Mouse (Mus musculus): ENCODE results near the gene Smarcc2.
"Not testable (repeated sequence)": the region's sequence is repeated elsewhere in the genome, so short reads cannot be mapped to it uniquely, and the experiment has no call there.

Gene Smarcc2

GRCm38 (mm10) chr10:128441324-128442119, 17.5 kb upstream of the Smarcc2 start:
- DNase-seq (ENCODE audit: low read depth in 2 of 2, low spot score in 2 of 2), result no peak

- DNase-seq (ENCODE audit: low read depth in 2 of 2, low spot score in 2 of 2), result no peak
Observed at GRCm38 (mm10) chr10:128442718-128443117, 16.3 kb upstream of the Smarcc2 start.

GRCm38 (mm10) chr10:128444354-128444753, 14.7 kb upstream of the Smarcc2 start:
- no peak for DNase-seq (ENCODE audit: low read depth in 2 of 2, low spot score in 2 of 2)

- no peak for DNase-seq (ENCODE audit: low read depth in 2 of 2, low spot score in 2 of 2)
Observed at GRCm38 (mm10) chr10:128445407-128445806, 13.6 kb upstream of the Smarcc2 start.

- no peak for DNase-seq (ENCODE audit: low read depth in 2 of 2, low spot score in 2 of 2)
Observed at GRCm38 (mm10) chr10:128451014-128451413, 8.0 kb upstream of the Smarcc2 start.

GRCm38 (mm10) chr10:128454471-128454870, 4.6 kb upstream of the Smarcc2 start:
- no peak for DNase-seq (ENCODE audit: low read depth in 2 of 2, low spot score in 2 of 2)

GRCm38 (mm10) chr10:128455280-128455679, 3.8 kb upstream of the Smarcc2 start:
- peak; percentile 57 to 78 for DNase-seq (ENCODE audit: low read depth in 2 of 2, low spot score in 2 of 2)

GRCm38 (mm10) chr10:128457676-128458075, 1.4 kb upstream of the Smarcc2 start:
- no peak for DNase-seq (ENCODE audit: low read depth in 2 of 2, low spot score in 2 of 2)

GRCm38 (mm10) chr10:128458348-128458718, 715 bp upstream of the Smarcc2 start:
- DNase-seq (ENCODE audit: low read depth in 2 of 2, low spot score in 2 of 2), result peak; percentile 74 to 76

GRCm38 (mm10) chr10:128459409-128460269, 591 bp downstream of the Smarcc2 start:
- DNase-seq (ENCODE audit: low read depth in 2 of 2, low spot score in 2 of 2), result peak; percentile 28 to 30

- DNase-seq (ENCODE audit: low read depth in 2 of 2, low spot score in 2 of 2), result no peak
Observed at GRCm38 (mm10) chr10:128460270-128460630, 1.2 kb downstream of the Smarcc2 start.

- DNase-seq (ENCODE audit: low read depth in 2 of 2, low spot score in 2 of 2), result no peak
Observed at GRCm38 (mm10) chr10:128474366-128474765, 15.3 kb downstream of the Smarcc2 start.

- no peak for DNase-seq (ENCODE audit: low read depth in 2 of 2, low spot score in 2 of 2)
Observed at GRCm38 (mm10) chr10:128486370-128486769, 27.3 kb downstream of the Smarcc2 start.

- DNase-seq (ENCODE audit: low read depth in 2 of 2, low spot score in 2 of 2), result no peak
Observed at GRCm38 (mm10) chr10:128487861-128488712, 29.0 kb downstream of the Smarcc2 start.

GRCm38 (mm10) chr10:128488776-128489175, 29.7 kb downstream of the Smarcc2 start:
- no peak for DNase-seq (ENCODE audit: low read depth in 2 of 2, low spot score in 2 of 2)

GRCm38 (mm10) chr10:128489380-128489779, 30.3 kb downstream of the Smarcc2 start:
- no peak for DNase-seq (ENCODE audit: low read depth in 2 of 2, low spot score in 2 of 2)

GRCm38 (mm10) chr10:128489785-128490184, 30.7 kb downstream of the Smarcc2 start:
- DNase-seq (ENCODE audit: low read depth in 2 of 2, low spot score in 2 of 2), result no peak

- DNase-seq (ENCODE audit: low read depth in 2 of 2, low spot score in 2 of 2), result no peak
Observed at GRCm38 (mm10) chr10:128490232-128490631, 31.2 kb downstream of the Smarcc2 start.

GRCm38 (mm10) chr10:128490912-128491311, 31.9 kb downstream of the Smarcc2 start:
- DNase-seq (ENCODE audit: low read depth in 2 of 2, low spot score in 2 of 2), result no peak

- no peak for DNase-seq (ENCODE audit: low read depth in 2 of 2, low spot score in 2 of 2)
Observed at GRCm38 (mm10) chr10:128491495-128491894, 32.4 kb downstream of the Smarcc2 start.

GRCm38 (mm10) chr10:128492051-128492450, 33.0 kb downstream of the Smarcc2 start:
- not testable (repeated sequence) for DNase-seq (ENCODE audit: low read depth in 2 of 2, low spot score in 2 of 2)

Data from CD8-positive naive resting alpha-beta T cell, adult 2 months (primary cell).